Mouse (Mus musculus) T-helper 17 cell (primary cell): ENCODE data around the gene Ly6g6d.

Experiments
- in situ Hi-C, 2 experiments: fragments of 300-600 bp; cut with MboI, MseI; formaldehyde crosslinking; loops; 1 replicate in 1 of 2; 2 replicates in 1 of 2; pipeline ENCODE4 v1.15.1; 2025; ENCODE audit warnings: high pct_unique_total_duplicates in 2 of 2

Ly6g6d gene

DNA sequence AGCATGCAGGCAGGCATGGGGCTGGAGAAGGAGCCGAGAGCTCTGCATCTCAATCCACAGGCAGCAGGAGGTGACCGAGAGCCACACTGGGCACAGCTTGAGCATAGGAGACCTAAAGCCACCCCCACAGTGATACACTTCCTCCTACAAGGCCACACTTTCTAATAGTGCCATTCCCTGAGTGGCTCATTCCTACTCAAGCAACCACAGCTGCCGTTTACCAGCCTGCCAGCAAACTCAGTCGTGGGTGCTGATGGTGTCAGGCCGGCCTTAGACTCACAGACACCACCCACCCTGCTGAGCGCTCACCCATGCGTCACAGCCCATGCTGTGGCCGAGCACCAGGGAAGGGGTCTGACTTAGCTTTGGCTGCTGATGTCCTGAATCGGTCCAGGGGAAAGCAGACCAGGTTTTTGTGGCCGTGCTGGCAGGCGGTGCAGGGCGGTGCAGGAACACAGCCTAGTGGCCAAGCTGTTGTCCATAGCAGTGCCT lies 19.3 kb upstream of the Ly6g6d start:
- in situ Hi-C loops, result no loop called here

DNA sequence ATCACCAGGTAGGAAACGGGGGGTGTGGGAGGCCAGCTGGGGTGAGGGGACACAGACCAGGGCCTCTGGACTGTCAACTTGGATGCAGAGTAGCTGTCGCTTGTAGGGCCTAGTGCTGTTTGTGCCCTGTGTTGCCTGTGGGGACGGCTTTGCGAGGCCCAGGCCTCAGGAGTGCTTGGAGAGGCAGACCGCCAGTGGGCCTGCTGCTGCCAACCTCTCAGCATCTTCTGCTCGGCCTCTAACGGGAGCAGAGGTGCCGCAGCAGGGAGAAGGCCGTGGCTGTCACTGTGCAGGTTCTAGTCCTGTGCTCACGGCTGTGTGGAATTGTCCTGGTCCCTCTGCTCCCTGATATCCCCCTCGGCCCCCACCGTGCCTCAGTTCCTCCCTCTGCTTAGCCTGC lies 18.7 kb upstream of the Ly6g6d start:
- in situ Hi-C loops, result no loop called here

DNA sequence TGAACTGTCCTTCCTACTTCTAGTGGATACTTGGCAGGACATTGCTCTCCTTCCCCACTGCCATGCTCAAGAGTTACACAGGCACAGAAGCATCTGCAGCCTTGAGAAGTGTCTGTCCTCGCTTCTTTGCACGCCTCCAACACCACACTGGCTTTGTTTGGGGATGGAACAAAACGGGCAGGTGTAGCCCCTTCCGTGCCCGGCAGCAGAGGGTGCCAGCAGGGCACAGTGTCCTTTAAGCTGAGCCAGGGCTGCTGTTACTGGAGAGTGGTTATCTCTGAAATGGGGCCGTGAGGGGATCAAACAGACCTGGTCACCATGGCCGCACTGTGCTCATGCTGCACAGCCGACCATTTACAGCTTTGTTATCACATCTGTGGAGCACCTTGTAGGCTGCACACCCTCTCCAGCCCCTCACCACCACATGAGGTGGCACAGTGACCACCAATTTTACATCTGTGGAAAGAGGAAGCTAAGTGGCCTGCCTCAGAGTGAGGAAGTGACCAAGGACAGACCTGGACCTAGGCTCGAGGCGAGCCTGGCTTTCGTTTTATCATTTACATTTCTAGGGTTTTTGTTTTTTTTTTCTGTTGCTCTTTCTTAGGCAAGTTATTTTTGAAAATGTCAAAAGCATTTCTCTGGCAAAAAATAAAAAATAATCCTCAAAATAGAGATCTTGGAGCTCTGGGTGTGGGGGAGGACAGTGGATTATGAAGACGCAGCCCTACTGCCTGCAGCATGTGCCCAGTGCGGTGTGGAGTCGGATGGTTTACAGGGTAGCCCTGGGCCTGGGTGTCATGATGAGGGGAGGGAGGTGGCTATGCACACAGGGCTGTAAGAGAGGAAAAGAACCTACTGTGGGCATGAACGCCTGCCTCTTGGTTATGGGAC lies 16.9 kb upstream of the Ly6g6d start:
- in situ Hi-C loops, result no loop called here

DNA sequence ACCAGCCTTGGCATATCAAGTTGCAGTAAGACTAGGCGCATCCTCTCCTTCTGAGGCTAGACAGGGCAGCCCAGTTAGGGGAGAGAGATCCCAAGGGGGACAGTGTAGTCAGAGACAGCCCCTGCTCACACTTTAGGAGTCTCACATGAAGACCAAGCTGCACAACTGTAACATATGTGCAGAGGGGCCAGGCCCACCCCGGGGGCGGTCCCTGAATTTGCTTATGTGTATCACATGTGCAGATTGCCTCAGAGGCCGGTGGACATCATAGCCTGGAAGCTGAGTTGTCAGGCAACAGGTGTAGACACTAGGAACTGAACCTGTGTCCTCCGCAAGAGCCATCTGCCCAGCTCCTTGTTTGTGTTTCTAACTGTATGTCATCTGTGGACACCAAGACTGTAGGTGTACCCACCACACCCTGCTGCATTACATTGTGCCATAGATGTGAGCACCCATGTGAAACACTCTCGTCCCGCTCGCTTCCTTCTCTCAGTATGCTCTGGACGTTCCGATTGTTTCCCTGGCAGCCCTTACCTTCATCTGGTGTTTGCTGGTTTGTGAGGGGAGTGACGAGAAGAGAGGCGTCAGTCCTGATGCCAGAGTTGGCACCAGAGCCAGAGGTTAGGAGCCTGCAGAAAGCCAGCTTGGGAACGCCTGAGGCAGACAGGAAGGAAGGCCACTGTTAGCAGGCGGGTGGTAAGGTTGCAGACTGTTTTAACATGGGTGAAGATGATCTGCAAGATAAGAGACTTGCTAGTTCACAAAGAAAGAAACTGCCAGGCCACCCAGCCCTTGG lies 14.7 kb upstream of the Ly6g6d start:
- in situ Hi-C loops, result no loop called here

DNA sequence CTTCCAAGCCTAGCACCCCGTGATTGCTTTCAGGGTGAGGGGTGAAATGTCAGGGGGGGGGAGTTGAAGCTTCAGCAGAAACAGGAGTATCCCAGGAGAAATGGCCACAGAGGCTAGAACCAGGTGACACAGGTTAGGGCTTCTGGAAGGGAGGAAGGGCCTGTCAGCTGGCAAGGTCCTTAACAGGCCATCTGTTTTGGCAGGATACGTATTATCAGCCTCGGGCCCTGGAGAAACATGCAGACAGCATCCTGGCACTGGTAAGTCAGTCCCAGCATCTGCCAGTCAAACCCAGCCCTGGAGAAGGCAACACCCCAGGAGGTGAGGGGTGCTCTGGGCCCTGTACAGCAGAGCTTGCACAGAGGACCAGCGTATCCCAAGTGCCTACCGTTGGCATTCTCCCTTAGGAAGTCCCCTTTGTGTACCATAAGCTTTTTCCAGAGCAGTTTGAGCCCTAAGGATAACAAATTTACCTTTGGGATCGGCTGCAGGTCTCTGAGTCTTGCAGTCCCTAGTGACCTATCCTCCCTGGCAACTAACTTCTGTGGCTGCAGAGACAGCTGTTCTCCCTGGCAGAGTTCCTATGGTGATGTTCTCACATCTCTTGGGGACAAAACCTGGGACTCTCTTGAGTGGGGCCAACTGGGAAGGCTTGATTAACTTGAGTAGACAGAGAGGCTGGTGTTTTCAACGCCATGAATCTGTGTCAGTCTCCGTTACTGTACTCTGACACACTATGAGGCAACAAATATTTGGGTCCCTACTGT lies 12.5 kb upstream of the Ly6g6d start:
- in situ Hi-C loops, result no loop called here

DNA sequence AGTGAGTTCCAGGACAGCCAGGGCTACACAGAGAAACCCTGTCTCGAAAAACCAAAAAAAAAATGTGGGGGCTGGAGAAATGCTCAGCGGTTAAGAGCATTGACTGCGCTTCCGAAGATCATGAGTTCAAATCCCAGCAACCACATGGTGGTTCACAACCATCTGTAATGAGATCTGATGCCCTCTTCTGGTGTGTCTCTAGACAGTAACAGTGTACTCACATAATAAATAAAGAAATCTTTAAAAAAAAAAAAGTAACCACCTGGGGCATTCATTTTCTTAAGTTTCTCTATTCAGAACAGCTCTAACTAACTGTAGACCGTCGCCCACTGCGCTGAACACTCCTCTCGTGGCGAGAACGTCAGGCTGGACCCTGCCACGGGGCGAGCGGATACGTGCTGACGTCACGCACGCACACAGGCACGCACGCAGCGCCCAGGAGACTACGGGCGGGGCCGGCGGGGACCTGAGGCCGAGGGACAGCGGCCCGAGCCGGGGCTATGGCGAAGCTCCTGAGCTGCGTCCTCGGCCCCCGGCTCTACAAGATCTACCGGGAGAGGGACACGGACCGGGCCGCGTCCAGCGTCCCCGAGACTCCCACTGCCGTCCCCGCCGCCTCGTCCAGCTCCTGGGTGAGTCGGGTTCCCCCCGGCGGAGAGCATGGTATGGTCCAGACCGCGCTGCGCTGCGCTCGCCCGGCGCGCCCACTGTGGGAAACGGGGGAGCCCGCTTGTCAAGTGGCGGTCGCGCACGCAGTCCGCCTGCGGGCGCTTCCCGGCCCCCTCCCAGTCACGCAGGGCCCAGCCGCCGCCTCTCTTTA lies 11.2 kb upstream of the Ly6g6d start, which contains the start of gene Abhd16a:
Gene Abhd16a (plus strand): TSS at position 439 of the 820 bp plus-strand sequence.
- in situ Hi-C loops, result no loop called here

DNA sequence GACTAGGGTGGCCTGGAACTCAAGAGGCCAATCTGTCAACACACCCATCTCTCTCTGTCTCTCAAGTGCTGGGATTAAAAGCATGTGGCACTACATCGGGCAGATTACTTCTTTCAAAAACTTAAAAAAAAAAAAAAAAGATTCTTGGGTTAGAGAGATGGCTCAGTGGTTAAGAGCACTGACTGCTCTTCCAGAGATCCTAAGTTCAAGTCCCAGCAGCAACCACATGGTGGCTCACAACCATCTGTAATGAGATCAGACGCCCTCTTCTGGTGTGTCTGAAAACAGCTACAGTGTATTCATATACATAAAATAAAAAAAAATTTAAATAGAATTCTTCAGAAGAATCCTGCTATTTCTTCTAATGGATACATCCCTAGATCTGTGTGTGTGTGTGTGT lies 10.3 kb upstream of the Ly6g6d start:
- in situ Hi-C loops, result no loop called here

DNA sequence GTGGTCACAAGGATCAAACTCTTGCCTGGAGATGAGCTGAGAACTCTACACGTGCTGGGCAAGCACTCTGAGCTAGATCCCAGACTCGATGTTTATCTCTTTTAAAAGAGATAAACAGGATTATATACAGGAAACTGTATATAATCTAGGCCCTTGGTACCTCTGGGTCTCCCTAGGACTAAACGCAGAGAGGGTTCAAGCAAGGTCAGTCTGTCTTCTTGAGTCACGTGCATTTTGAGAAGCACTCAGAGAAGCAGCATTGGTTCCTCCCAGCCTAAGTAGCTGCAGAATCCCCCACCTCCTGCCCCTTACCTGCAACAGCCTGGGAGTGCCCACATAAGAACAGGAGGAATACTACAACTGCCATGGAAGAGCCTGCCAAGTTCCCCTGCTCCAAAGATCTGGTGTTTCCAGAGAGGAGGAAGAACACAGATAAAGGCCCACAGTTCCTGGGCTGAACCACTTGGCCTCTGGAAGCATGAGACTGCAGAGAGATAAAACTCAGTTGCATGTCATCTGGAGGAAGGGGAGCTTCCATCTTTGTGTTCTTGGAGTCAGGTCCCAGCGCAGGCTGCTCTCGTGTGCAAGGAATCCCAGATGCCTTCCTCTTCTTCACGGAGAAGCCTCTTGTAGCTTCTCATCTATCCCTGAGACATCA lies 7.5 kb upstream of the Ly6g6d start, which contains the start of gene Ly6g6f:
Gene Ly6g6f (minus strand): TSS at position 403 of the 658 bp plus-strand sequence.
- in situ Hi-C loops, result no loop called here

DNA sequence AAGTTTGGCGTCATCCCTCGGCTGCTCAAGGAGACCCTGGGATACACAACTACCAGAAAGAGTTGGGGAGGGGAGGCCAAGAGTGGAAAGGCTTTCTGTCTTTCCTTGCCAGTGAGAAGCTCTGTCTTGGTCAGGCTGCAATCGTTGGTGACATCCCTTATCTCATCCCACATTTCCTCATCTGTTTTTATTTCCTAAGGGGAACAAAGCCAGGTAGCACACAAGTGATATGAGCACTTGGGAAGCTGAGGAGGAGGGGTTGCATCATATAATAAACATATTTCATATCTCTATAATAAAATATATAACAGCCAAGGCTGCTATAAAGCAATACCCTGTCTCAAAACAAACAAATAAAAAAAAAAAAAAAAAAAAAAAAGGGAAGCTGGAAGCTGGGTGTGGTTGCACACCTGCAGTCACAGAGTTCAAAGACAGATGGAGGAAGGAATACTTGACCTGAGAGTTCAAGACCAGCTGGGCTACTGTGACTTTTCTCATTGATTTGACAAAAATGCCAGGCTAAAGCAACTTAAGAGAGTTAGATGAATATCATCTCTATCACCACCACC lies 6.1 kb upstream of the Ly6g6d start:
- in situ Hi-C loops, result no loop called here

DNA sequence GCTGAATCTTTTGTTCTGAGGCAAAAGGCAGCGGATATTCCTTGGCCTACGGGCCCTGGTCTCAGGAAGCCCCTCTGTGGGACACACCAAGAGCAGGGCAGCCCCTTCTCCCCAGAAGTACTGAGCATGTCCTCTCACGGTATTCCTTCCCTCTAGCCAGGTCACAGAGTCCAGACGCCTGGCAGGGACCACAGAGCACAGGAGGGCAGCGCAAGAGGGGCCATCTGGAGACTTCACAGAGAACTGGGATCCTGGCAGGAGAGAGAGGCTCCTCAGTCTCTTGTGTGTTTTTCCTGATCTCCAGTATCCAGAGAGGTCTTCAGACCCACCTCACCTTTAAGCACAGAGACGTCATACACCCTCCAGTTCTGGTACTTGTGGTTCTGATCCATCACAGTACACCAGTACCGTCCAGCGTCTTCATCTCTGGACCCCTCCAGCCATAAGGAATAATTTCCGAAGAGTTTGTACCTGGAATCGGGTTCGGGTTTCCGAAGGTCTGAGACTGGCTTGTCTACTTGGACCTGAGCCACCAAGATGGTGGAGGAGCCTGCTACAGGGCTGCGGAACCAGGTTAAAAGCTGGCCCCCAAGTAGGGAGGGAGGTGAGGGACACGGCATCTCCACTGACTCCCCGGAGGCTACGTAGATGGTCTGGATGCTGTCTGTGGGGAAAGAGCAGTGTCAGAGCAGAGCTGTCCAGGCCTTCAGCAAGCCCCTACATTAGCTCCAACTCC lies 5.1 kb upstream of the Ly6g6d start:
- in situ Hi-C loops, result no loop called here

DNA sequence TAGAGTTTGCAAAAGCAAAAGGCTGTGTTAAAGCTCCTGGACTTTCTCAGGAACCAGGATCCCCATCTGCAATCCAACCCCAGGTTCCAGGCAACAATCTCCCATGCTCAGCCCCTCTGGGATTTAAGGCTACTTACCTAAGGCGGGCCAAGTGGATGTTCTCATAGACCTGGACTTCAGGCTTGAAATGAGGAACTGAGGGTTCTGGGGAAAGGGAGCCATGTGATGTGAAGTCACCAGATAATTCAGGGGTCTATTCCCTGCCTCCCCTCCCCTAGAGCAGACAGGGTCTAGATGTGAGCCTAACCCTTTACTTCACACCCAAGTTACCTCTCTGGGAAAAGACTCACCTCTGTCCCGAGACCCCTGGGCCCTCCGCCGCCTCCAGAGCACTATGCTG lies 2.8 kb upstream of the Ly6g6d start:
- in situ Hi-C loops, result no loop called here

DNA sequence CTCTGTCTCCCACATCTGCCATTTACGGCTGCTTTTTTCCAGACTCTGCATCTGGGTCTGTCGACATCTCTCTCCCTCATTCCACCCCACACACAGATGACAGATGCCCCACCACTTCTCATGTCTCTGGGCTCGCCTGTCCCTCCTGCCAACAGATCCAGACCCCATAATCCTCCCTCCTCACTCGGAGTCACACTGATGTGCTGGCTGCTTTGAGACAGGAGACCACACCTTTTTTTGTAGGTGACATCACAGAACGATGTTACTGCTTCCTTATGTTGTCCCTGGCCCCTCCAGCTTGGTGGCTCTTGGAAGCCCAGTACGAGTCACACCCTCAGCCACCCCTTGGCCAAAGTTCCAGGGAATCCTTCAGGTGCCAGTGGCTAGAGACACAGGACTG lies 2.4 kb upstream of the Ly6g6d start:
- in situ Hi-C loops, result no loop called here

DNA sequence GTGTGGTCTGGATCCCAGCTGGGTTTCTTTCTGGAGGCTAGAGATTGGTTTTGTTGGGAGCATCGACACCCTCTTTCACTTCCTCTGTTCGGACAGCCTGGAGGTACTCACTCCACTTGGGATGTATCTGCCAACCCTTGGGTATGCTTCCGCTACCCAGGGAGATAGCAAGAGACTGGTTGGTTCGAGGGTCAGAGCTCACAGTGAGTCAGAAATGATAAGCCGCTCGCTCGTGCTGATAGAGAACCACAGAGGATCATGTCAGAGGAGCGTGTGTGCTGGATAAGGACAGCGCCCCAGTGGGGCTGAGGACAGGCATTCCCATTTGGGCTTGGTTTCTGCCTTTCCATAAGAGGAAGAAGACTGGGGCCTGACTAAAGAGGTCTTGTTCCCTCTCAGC lies 1.9 kb upstream of the Ly6g6d start:
- in situ Hi-C loops, result no loop called here

DNA sequence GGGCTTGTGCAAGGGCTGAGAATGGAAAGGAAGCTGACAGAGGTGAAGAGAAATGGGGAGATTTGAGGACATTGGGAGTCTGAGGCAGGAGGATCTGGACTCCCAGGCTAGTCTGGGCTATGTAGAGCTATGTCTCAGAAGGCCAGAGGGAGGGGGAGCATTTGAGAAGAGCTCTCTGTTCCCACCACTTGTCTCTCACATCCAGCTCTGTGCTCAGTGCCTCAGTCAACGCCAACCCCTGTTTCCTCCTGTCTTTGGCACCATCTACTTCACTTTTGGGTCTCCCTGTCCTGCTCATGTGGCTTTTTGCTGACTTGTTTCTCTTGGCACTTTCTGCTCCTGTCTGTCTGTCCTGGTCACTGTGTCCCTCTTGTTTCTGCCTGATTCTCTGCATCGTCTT lies 580 bp downstream of the Ly6g6d start:
- in situ Hi-C loops, result no loop called here

DNA sequence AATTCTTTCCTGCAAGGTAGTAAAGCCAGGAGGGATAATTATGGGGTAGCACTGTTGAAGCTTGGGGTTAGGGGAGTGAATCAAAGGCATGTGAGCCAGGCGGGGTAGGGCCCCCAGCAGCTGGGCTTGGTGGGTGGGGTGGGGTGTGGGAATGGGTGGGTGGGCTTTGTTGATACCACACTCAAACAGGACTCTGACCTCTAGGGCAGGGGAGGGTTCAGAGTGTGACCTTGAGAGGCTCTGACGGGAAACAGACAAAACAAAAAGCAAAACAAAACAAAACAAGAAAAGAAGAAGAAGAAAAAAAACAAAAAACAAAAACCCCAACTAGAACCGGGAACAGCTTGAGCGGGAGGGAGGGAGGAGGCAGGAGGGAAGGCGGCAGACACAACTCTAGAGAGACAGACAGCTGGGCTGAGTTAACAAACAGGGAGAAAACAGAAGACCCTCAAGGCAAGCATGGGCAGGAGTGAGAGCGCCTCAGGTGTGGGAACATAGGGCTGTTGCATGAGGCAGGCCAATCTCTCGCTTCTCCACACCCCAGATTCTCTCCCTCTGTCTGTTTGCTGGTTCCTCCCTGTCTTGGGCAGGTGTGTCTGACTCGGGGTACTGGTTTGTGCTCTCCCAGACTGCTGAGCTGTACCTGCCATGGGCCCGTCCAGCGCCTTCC lies 1.2 kb downstream of the Ly6g6d start, which contains the start of gene Ly6g6e:
Gene Ly6g6e (plus strand): TSS at position 396 of the 670 bp plus-strand sequence.
- in situ Hi-C loops, result no loop called here

DNA sequence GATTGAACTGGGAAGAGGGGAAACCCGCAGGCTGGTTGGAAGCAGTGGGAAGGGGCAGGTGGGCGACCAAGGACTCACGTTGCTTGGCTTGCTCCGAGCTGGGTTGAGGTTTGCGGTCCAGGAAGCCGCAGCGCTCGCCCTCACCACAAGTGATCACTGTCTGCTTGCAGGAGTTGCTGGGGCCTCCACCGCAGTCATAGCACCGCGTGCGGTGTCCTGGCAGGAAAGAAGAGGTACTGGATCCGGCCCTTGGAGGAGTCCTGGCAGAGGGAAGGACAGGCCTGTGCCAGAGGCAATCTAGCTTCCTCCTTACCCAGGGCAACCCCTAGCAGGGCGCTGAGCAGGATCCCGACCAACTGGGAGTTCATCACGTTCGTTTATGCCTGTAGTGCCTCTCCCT lies 3.8 kb downstream of the Ly6g6d start:
- in situ Hi-C loops, result no loop called here

DNA sequence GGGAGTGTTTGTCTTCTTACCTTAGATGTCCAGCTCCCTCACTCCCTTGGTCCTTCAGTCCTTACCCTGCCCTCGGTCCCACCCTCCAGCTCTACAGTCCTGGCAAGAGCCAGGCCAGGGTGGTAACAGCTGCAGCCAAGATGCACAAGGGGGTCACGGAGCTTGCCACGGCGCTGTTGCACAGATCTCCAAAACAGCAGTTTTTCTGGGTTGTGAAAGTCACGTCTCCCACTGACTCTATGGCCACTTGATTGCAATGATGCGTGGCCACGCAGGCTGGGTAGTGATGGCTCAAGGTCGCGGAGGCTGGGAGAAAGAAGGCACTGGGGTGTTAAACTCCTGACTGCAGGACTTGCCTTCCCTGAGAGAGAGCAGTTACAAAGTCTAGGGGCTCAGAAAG lies 6.4 kb downstream of the Ly6g6d start:
- in situ Hi-C loops, result no loop called here

DNA sequence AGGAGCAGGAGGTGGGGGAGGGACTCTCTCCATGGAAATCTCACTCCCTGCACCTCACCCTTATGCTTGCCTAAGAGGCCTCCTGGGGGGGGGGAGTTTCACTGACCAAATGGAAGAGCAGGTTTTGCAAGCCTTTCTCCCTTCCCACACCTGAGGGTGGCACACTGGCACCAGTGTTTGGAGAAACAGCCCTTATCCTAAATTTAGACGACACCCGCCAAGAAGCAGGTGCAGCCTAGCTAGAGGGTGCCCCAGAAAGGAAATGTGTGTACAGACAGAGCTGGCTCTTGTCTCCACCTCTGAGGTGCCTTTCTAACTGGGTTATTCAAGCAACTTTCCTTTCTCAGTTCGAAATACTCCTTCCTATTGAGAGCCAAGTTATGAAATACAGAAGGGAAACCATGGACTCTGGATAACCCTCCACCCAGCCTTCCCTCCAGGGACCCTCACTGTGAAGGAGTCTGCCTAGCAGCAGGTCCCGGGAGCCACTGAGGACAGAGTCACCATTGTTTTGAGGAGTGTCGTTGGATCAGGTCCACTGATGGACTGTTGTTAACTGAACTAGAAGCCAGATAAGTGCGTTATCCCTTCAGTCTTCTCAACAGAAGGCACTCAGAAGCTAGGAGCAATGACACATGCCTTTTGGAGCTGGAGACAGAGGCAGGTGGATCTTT lies 7.2 kb downstream of the Ly6g6d start:
- in situ Hi-C loops, result no loop called here
